Mouse (Mus musculus) ES-Bruce4 (cell line): Measurements from ENCODE around the gene Trim43c. TPM values are rescaled to one million over a fixed set of nuclear protein-coding genes. Genes with fewer than 3 reads are reported as not detected.
"Not testable (repeated sequence)": the region's sequence is repeated elsewhere in the genome, so short reads cannot be mapped to it uniquely, and the experiment has no call there.

Source experiments
- H3K27ac ChIP-seq: 2 replicates; pipeline ENCODE4 v1.5.1; 2012; ENCODE audit warnings: low read length, inconsistent platforms; ENCODE audit not compliant: insufficient read depth
- H3K27me3 ChIP-seq: 2 replicates; pipeline ENCODE4 v1.6.1; 2012; ENCODE audit warnings: mild to moderate bottlenecking, low read length, inconsistent platforms; ENCODE audit not compliant: control insufficient read depth, poor library complexity, insufficient read depth, severe bottlenecking
- H3K36me3 ChIP-seq: 2 replicates; pipeline ENCODE4 v1.6.1; 2012; ENCODE audit warnings: inconsistent platforms, mild to moderate bottlenecking, low read length, moderate library complexity; ENCODE audit not compliant: control insufficient read depth, poor library complexity, insufficient read depth, severe bottlenecking
- H3K4me1 ChIP-seq: one replicate; pipeline ENCODE4 v1.8.1; 2011; ENCODE audit warnings: low read length; ENCODE audit not compliant: control insufficient read depth, insufficient read depth
- H3K4me3 ChIP-seq: 2 replicates; pipeline ENCODE4 v1.5.1; 2011; ENCODE audit warnings: low read depth, mild to moderate bottlenecking, low read length
- H3K9ac ChIP-seq: 2 replicates; pipeline ENCODE4 v1.6.1; 2012; ENCODE audit warnings: low read depth, mild to moderate bottlenecking, inconsistent platforms; ENCODE audit not compliant: poor library complexity, severe bottlenecking
- H3K9me3 ChIP-seq: replicated peaks from 2 replicates; pipeline ENCODE4 v1.6.1; 2012; ENCODE audit warnings: mild to moderate bottlenecking, low read length, inconsistent platforms; ENCODE audit not compliant: control insufficient read depth, poor library complexity, insufficient read depth, severe bottlenecking
- polyA plus RNA-seq: library from polyadenylated mRNA; stranded (reverse); fragments of >200 nt; gene quantifications from 2 replicates; pipeline ENCODE4 v1.2.4, GENCODE M21; 2011; ENCODE audit warnings: low read depth; ENCODE audit not compliant: missing spikeins, insufficient read depth, insufficient read length

Trim43c gene
- not detected in 2 replicates for polyA plus RNA-seq

GRCm38 (mm10) chr9:88838864-88839263 lies at the start of gene Trim43c:
TSS of gene Trim43c (plus strand) at chr9:88839164.
- H3K9me3 ChIP-seq, H3K36me3 ChIP-seq, H3K27ac ChIP-seq, H3K9ac ChIP-seq, H3K4me3 ChIP-seq, H3K27me3 ChIP-seq, H3K4me1 ChIP-seq: not testable (repeated sequence)

- not testable (repeated sequence) for H3K4me1 ChIP-seq, H3K9ac ChIP-seq, H3K36me3 ChIP-seq, H3K9me3 ChIP-seq, H3K27me3 ChIP-seq, H3K4me3 ChIP-seq, H3K27ac ChIP-seq
Measured at GRCm38 (mm10) chr9:88853072-88853471, 14.1 kb downstream of the Trim43c start.

GRCm38 (mm10) chr9:88858566-88859492 lies 19.9 kb downstream of the Trim43c start:
- H3K27me3 ChIP-seq, H3K36me3 ChIP-seq, H3K4me1 ChIP-seq, H3K9me3 ChIP-seq: not testable (repeated sequence)
- Histone ChIP-seq H3K4me3 (peak overlapping the region; percentile 71), H3K9ac (peak overlapping the region; percentile 44; the same call in 1 of the 2 replicates), H3K27ac (peak overlapping the region; percentile 39; the same call in 1 of the 2 replicates)

Other genes starting within 250 kb of the Trim43c start
- gene Mthfsl, start 118.9 kb upstream of the Trim43c start, polyA plus RNA-seq: 6.0 and 10.4 TPM in 2 replicates
- gene Bcl2a1d, start 107.2 kb upstream of the Trim43c start, polyA plus RNA-seq: not detected in 2 replicates
- not detected in 2 replicates for gene Bcl2a1a, start 117.7 kb downstream of the Trim43c start, polyA plus RNA-seq